Mouse (Mus musculus): ENCODE measurements around the gene Hyal3.

- TF ChIP-seq CTCF (IDR thresholded peaks at IDR 0.05; ENCODE audit: extremely low read depth, insufficient read depth, insufficient read length, insufficient replicate concordance): no peak
- TF ChIP-seq POLR2A (IDR thresholded peaks at IDR 0.05; ENCODE audit: low read depth, low read length): no peak
Measured at GRCm38 (mm10) chr9:107606591-107606990, 26.0 kb downstream of the Hyal3 start.

All from spleen, adult 2 months (tissue).